Mouse (Mus musculus): ENCODE results near the gene LTO1.

The LTO1 gene

GRCm38 (mm10) chr7:144940585-144940984 lies 25.7 kb downstream of the LTO1 start:
- DNase-seq, result no peak

- DNase-seq, result peak; percentile 81
Measured at GRCm38 (mm10) chr7:144941242-144941831, 26.4 kb downstream of the LTO1 start.

GRCm38 (mm10) chr7:144942071-144942743 lies 27.3 kb downstream of the LTO1 start:
- DNase-seq, result no peak

GRCm38 (mm10) chr7:144942744-144943135 lies 27.8 kb downstream of the LTO1 start:
- DNase-seq, result no peak

GRCm38 (mm10) chr7:144943254-144943653 lies 28.4 kb downstream of the LTO1 start:
- DNase-seq, result peak; percentile 72

- DNase-seq, result no peak
Measured at GRCm38 (mm10) chr7:144958509-144959395, 43.9 kb downstream of the LTO1 start.

GRCm38 (mm10) chr7:144963911-144964310 lies 49.0 kb downstream of the LTO1 start:
- DNase-seq, result no peak

- DNase-seq, result no peak
Measured at GRCm38 (mm10) chr7:144964316-144964715, 49.4 kb downstream of the LTO1 start.

GRCm38 (mm10) chr7:144965893-144966292 lies 51.0 kb downstream of the LTO1 start:
- no peak for DNase-seq

GRCm38 (mm10) chr7:144970997-144971768 lies 56.3 kb downstream of the LTO1 start:
- no peak for DNase-seq

GRCm38 (mm10) chr7:144971769-144972168 lies 56.9 kb downstream of the LTO1 start:
- DNase-seq, result no peak

- no peak for DNase-seq
Measured at GRCm38 (mm10) chr7:144973461-144973860, 58.6 kb downstream of the LTO1 start.

- no peak for DNase-seq
Measured at GRCm38 (mm10) chr7:144977121-144977520, 62.2 kb downstream of the LTO1 start.

GRCm38 (mm10) chr7:144979814-144980213 lies 64.9 kb downstream of the LTO1 start:
- no peak for DNase-seq

All from liver (tissue).